Mouse (Mus musculus) cerebellum, postnatal 4 days (tissue): ENCODE measurements at regions not wholly inside any gene's neighbourhood (a gene's known extent, or its start where the extent isn't known, plus 50 kb on each side); places are given as distances from the start of the nearest gene placed in this dataset.

Experiments
- DNase-seq, 2 experiments: peaks; one replicate each; pipeline ENCODE4 v3.0.0; 2022; ENCODE audit warnings: low spot score in 2 of 2, mixed read lengths in 1 of 2

- DNase-seq: no peak
Measured at GRCm38 (mm10) chr3:150416447-150416846, 1021.2 kb upstream of the Adgrl4 start.

- DNase-seq: no peak
Measured at GRCm38 (mm10) chr3:150427965-150428364, 1009.7 kb upstream of the Adgrl4 start.

- DNase-seq: no peak
Measured at GRCm38 (mm10) chr3:150431291-150431690, 1006.4 kb upstream of the Adgrl4 start.

GRCm38 (mm10) chr3:150435199-150435598 is 1002.5 kb upstream of the Adgrl4 start:
- DNase-seq: no peak

- no peak for DNase-seq
Measured at GRCm38 (mm10) chr3:150435818-150436607, 1001.7 kb upstream of the Adgrl4 start.
